Mouse (Mus musculus): ENCODE data around the gene Slc38a2.

Gene Slc38a2

DNA sequence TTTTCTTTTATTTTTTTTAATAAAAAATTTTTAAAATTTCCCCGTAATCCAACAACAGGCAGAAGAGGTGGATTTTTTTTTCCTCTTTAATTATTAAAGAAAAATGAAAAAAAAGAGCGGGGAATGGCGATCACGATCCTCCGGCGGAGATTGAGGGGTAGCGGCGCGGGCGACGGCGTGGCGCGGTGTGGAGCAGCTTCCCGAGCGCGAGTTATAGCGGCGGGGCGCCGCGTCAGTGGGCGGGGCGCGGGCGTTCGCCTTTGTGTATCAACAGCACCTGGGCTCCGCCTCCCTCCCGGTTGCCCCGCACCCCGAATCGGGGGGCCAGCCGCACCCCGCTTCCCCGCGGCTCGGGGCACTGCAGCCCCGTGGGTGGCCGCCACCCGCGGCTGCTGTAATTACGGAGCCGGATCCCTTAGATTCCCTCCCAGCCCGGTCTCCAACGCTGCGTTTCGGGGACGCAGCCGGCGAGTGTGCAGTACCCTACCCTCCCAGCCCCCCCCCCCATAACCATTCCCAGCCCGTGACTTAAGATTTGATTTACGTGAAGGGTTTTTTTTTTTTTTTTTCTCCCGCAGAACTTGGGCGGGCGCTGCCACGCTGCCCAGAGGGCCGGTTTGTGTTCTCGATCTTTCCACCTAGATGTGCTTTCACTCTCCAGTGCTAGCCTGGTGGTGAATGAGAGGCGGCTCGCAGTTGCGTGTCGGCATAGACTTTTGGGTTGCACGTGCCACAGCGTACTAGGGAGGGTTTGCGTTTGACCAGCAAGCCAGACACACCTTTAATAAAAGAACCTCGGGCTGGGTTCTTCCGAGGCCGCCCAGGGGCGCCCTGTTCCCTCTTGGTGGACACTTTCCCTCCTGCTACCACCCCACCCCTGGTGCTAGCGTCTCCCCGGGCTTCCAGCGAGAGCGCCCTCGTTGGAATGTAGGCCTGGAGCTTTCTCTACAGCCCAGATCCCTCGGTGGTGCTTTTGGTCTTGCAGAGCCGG, at the start of gene Slc38a2:
Gene Slc38a2, minus strand, starts transcription at position 210 of the 991 bp plus-strand sequence.
- DNase-seq (ENCODE audit: low read depth, low spot score): no peak

DNA sequence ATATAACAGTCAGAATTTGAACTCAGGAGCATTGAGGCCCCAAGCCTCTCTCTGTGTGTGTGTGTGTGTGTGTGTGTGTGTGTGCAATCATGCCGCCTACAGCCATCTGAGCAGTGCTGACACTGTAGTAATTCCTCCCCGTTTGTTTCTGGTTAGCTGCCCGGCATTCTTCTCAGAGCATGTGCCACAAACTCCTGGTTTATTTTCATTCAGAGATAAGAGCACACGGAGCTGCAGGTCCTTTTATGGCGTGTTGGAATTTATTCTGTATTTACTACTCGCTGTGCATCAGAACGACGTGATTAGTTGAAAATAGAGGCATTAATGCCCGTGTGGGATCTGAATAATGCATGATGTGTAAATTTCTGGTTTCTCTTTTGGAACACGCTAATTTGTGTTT, 49.6 kb upstream of the Slc38a2 start:
- DNase-seq (ENCODE audit: low read depth, low spot score): no peak

DNA sequence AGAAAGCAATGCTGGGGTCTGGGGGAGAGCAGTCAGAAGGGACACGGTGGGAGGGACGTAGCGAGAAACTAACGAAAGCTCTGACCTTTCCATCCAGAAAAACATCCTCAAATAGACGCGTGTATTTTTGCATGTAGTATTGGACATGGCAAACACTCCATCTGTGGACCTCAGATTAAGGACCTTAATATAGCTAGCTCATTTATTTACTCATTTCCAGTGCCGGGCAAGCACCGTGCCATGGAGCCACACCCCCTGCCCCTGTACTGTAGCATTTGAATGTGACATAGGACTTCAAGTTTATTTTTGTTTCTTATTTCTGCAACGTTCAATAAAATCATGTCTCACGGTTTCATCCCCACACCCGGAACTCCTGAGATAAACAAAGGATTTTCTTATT, 48.0 kb upstream of the Slc38a2 start:
- no peak for DNase-seq (ENCODE audit: low read depth, low spot score)

DNA sequence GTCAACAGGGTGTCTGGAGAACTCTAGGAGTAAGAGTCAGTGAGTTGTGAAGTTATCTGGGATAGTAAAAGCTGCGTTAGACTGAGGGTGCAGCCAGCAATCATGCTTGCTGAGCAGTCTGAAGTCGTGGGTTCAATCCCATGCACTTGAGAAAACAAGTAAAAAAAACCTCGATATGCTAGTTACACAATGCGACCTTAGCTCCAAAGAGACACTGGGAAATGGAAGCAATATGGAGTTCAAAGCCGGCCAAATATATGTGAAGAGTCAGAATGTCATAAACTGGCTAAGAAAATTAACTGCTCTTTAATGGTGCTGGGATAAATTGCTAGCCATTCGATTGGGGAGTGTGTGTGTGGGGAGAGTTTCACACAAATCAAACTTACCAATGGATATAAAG, 47.5 kb upstream of the Slc38a2 start:
- DNase-seq (ENCODE audit: low read depth, low spot score): no peak

DNA sequence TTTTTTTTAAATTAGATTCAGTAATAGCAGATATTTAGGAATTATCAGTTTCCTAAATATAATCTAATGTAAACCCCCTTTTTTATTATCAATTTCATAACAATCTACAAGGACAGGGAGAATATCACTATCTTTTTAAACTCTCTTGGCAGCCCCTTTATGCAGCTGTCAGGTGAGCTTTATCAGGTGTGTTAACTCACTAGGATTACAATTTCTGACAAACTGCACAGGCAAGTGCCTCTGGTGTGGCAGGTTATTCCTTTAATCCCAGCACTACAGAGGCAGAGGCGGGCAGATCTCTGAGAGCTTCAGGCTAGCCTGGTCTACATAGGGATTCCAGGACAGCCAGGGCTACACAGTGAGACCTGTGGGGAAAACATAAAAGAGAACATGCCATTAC, 45.8 kb upstream of the Slc38a2 start:
- DNase-seq (ENCODE audit: low read depth, low spot score): no peak

DNA sequence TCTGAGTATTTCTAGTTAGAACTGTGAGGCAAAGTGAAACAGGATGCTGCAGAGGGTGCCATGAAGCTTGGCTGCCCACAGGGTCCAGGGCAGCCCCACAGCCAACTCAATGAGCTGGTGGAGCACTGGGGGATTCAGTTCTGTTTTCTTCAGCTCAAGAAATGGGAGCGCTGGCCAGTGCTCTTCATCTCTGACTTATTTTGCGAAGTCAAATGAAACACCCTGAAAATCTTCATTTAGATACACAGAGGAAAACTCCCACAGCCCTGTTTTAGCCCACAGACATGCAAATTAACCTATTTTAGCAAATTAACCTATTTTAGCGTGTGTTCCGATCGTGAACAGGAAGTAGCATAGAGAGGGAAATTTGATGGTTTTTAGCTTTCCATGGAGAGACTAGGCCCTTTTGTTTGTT, 45.4 kb upstream of the Slc38a2 start:
- no peak for DNase-seq (ENCODE audit: low read depth, low spot score)

DNA sequence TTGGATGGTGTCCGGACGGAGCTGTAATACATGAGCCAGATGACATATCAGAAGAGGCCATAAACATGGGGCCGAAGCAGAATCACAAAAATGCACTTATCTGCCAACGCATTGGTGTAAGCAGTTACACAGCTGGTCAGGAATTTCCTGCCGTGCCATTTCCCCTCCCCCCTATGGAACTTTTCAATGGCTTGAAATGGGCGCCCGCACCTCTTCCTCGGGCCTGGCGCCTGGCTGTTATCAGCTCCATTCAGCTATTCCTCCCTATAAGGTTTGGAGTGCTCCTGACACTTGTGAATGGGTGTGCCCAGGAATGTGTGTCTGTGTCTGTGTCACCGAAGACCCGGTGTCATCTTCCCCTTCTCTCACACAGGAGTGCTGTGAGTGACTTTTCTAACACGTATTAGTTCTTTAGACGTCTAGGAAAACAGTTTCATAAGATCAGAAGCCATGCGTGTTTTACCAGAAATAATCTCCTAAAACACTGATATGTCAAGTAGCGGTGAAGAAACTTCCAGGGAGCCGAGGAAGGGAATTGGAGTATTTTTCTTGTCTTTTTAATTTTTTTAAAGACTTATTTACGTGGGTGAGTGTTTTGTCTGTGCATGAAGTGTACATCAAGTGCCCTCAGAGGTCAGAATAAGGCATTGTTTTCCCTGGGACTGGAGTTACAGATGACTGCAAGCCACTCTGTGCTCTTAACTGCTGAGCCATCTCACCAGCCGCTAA, 44.8 kb upstream of the Slc38a2 start:
- DNase-seq (ENCODE audit: low read depth, low spot score): no peak

DNA sequence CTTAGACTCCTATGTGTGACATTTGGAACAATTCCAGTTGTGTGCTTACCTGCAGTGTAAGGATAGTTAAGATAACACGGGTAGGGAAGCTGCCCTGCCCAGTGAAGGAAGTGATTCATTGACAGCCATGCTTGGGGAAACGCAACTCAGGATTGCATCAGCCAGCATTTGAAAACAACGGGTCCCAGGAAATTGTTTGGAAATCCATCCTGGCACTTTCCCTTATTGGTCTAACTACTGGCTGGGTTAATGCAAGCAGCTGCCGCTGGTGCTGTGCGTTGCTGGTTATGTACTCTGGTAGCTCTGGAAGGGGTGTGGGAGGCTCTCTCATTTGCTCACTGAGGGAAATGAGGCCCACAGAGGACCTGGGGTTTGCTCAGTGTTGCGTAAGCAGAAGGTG, 43.7 kb upstream of the Slc38a2 start:
- DNase-seq (ENCODE audit: low read depth, low spot score): no peak

DNA sequence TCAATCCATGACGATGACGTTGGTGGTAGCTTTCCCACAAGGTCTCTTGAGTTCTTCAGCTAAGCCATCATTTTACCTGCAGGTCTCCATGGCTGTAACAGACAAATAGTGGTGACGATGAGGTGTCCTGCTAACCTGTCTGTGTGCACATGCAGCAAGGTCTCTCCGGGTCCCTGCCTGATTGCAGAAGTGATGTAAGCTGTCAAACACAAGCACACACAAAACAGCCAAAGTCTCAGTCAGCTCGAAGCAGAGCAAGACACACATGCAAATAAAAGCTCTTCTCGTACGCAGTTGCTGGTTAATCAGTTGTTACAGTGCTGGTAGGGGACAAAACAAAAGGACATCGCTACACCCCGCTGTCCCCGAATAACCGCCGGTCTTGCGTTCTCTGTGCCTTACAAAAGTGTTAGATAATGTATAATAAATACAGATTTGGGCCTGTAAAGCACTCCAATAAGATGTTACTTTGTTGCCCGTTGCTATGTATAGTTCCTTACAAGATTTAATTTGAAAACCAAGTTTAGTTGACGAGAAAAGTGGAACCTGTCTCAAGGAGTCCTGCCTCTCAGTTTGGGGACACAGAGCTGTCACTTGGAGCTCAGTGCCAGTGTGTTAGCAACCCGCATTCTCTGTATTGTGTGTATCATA, 43.2 kb upstream of the Slc38a2 start:
- no peak for DNase-seq (ENCODE audit: low read depth, low spot score)

DNA sequence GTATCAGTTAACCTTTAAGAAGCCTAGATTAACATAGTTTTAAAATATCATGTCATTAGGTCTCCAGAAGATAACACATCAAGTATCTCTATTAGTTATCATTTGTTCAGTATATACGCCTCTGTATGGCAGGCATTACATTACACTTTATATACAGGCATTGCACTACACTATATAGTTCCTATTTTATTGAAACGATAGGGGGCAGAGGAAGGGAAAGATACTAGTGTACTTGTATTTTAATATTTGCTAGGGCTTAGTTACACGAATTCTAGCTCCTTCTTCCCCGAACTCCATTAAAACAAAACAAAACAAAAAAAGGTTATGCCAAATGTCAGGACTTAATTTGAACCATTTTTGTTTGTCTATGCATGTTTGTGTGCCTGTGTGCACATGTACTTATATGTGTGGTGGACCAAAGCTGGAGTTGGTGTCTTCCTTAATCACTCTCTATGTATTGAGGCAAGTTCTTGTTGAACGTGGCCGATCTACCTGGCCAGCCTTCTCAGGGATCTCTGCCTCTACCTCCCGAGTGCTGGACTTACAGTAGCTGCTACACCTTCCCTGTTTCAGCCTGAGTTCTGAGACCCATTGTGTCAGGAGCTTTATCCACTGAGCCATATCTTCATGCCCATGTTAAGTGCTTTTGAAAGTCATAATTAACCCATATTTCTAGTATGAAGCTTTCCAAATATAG, 41.5 kb upstream of the Slc38a2 start:
- DNase-seq (ENCODE audit: low read depth, low spot score): no peak

DNA sequence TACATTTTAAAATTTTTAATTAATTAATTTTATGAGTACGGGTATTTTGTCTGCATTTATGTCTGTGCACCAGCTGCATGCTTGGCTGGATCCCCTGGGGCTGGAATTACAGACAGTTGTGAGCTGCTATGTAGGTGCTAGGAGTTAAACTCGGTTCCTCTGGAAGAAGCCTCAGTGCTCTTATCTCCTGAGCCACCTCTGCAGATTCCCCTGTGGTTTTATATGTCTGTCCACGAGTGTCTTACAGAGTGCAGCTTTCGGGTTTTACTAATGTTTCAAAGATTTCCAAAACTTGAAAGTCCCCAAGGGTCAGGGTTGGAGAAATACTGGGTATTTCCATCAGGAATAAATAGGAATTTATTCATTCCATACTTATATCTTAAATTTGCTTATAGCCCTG, 40.6 kb upstream of the Slc38a2 start:
- DNase-seq (ENCODE audit: low read depth, low spot score): no peak

DNA sequence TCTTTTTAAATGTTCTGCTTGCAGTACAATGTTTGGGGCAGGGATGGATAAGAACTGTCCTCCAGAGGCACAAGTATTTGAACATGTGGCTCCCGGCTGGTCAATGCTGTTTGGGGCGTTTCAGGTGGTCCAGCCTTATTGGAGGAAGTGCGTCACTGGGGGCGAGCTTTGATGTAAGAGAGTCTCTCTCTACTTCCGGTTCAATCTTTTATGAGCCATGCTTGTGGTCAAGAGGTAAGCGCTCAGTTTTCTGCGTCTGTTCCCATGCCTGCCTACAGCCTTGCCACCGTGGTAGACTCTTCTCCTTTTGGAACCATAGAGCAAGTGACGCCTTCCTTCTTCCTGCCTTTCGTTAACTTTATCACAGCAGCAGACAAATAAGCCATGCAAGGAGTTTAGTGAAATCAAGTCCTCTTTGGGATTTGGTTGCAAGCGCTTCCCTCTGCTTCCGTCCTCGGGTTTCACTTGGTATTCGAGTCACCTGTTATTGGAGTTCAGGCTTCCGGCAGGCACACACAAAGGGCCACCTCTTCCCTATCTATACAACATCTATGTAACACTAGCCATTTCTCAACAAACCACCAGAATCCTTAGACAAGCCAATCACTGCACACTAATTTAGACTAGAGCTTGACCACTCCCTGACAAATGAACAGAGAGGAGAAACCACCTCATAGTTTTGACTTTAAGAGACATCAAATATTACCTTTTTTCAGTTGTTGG, 37.3 kb upstream of the Slc38a2 start:
- no peak for DNase-seq (ENCODE audit: low read depth, low spot score)

DNA sequence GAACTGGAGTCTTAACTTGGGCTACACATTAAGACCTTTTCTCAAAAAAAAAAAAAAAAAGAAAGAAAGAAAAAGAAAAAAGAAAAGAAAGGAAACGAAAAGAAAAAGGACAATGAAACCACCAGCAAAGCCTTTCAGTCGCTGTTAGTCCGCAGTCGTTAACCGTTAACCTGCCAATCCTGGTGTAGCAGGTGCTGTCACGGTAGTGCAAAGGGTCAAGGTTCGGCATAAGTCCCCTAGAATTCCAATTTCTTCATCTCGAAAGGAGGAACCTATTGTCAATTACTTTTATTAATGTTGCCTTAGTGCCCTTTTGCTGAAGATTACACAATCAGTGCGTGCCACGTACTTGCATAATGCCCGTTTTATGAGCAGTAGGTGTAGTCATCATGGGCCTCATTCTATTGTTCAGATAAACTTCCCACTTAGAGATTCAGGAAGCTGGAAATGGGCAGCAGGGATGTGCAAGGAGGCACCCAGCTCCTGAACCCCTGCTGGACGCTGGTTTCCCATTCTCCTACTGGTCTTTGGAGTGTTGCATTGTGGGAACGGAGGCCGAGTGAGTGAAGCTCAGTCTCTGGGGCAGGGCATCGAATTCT, 36.1 kb upstream of the Slc38a2 start:
- no peak for DNase-seq (ENCODE audit: low read depth, low spot score)

DNA sequence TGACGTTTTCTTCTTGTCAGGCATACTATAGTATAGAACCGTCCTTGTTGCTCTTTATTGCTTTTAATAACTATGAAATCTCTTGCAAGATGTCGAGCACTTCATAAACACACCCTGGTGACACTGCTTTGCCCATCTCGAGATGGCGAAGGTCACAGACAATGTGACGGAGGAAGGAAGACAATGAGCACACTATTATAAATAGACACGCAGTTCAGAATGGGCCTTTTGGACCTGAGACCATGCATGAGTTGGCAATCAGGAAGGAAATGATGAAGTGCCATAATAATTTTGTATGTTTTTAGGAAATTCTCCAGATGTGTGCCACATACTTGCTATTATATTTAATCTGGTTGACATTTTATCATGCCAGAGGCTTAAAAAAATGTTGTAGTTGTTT, 34.9 kb upstream of the Slc38a2 start:
- no peak for DNase-seq (ENCODE audit: low read depth, low spot score)

DNA sequence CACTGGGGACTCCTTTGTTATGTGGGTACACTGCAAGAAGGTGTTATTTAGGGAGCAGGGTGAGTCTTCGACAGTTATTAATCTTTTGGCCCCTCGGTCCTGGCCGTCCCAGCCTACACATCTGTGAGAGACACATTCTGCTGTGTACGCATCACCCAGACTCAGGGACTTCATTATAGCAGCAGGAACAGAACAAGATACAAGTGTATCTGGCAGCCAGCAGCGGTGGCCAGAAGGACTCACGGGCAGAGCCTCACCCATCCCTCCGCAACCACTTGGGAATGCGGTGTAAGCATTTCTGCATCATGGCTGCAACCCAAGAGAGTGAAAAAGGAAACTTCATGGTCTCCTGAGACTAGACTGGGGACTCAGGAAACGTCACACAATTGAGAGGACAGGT, 30.9 kb upstream of the Slc38a2 start:
- no peak for DNase-seq (ENCODE audit: low read depth, low spot score)

DNA sequence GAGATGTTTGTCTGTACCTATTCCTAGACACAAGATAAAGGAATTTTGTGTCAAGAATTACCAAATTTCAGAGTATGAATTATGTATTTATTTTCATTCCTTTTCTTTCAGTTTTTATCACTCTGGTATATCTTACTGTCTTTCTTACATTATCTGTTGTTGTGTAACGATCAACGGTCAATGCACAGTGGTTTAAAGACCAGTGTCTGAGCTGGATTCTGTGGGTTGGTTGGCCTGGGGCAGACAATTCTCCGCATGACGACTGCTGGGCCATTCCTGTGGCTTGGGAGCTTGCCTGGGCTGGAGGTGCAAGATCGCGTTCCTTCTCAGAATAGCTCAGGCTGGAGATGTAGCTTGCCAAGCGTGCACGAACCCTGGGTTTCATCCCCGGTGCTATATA, 30.3 kb upstream of the Slc38a2 start:
- no peak for DNase-seq (ENCODE audit: low read depth, low spot score)

DNA sequence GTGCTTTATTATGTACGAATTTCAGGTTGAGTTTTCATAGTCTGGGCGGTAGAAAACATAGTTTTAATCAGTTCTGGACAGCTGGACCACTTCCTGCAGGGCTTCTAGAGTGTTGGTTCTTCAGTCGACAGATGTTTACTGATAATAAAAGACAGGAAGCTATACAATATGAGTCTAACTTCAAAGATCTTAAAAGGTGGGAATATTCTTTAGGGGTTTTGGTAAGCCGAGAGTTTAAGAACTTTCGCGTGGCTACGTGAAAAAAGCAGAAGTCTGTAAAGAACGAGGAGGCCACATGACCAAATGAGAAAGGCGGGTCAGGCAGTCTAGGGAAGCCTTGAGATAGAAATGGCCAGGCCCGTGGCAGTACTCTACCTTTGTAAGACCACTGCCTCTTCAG, 29.5 kb upstream of the Slc38a2 start:
- DNase-seq (ENCODE audit: low read depth, low spot score): no peak

DNA sequence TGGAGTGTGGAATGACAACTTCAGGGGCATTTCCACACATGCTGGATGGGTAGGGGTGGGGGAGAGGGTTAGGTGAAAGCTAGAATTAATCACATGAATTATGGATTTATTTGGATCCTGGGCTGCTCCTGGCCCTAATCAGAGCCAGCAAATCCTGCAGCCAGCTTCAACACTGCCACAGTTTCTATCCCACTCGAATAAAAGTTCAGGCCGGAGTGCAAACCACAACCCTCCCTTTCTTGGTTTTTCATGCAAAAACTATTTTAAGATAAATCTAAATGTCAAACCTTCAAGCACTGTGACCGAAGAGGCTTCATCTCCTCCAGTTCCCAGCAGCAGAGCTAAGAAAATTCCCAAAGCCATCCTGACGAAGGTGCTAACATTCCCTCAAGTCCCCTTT, 28.8 kb upstream of the Slc38a2 start:
- no peak for DNase-seq (ENCODE audit: low read depth, low spot score)

DNA sequence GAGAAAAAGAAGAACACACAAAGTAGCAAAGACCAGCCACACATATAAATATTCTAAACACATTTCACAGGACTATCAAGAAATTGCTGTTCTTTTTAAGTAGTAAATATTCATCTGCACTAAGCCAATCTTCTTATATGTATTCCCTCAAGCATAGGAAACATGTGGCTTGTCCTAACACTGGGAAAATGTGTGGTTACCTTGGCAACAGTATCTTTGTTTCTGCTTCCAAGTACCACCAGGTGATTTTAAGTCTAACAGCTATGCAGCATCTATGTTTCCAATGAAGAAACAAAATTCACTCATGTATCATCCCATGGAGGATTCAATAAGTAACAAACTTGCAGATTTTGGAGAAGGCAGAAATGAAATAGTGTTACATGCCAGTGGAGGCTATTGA, 25.0 kb upstream of the Slc38a2 start:
- no peak for DNase-seq (ENCODE audit: low read depth, low spot score)

DNA sequence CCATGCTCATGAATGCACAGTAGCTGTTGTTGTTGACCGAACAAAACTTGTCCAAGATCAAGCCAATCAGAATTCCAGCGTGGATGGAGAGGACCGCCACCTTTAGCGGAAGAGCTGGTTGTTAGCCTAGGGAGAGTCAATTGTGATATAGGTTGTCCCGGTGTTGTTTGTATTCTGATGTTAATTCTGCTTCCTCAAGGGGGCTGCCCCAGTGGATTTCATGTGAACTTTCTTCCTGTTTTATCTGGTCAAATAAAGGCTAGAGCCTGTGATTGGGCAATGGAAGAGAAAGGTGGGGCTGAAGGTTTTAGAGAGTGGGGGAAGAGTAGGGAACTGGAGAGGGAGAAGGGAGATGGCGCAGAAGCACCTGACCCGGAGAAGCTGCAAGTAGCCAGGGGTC, 22.7 kb upstream of the Slc38a2 start:
- no peak for DNase-seq (ENCODE audit: low read depth, low spot score)

DNA sequence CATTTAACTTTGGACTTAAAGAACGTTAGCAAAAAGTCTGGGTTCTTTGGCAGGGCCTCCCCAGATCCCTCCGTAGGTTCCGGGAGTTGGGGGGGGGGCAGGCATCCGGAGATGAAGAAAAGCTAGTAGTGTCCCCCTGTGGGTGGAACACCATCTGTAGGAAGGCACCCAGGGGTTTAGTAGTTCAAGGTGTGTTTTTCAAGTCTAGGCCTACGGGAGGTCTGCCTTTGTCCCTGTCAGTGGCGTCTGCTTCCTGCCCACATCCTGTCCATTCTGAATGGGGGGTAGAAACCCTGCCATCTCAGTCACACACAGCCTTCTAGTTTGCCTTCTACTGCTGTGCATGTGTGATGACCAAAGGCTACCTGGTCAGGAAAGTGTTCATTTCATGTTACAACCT, 20.6 kb upstream of the Slc38a2 start:
- no peak for DNase-seq (ENCODE audit: low read depth, low spot score)

Measured in brain, embryonic 18.5 days (tissue).